Mouse (Mus musculus) ES-E14 (cell line): ENCODE measurements around the gene Lyst.

Source experiments
- CHD2 ChIP-seq: IDR thresholded peaks from 2 replicates; pipeline ENCODE4 v1.6.1; 2014; ENCODE audit warnings: mild to moderate bottlenecking, low read depth, low read length, inconsistent platforms
- ZC3H11A ChIP-seq: IDR thresholded peaks from 2 replicates; pipeline ENCODE4 v1.6.1; 2012; ENCODE audit warnings: low read depth, mild to moderate bottlenecking, inconsistent platforms, low read length, borderline replicate concordance
- ZNF384 ChIP-seq: IDR thresholded peaks from 2 replicates; pipeline ENCODE4 v1.6.1; 2012; ENCODE audit warnings: low read depth, low read length, inconsistent platforms

- TF ChIP-seq ZNF384: no peak
- TF ChIP-seq ZC3H11A: no peak
- no peak for TF ChIP-seq CHD2
These were observed 27.6 kb upstream of the Lyst start for GRCm38 (mm10) chr13:13562571-13562970.
